Mouse (Mus musculus) ES-Bruce4 (cell line): Measurements from ENCODE around the gene Tent4b. TPM values are rescaled to one million over a fixed set of nuclear protein-coding genes. Genes with fewer than 3 reads are reported as not detected.
A peak's percentile ranks its signal among the peaks of the same experiment; 100 is the strongest.

Experiments
- H3K27ac ChIP-seq: 2 replicates; pipeline ENCODE4 v1.5.1; 2012; ENCODE audit warnings: low read length, inconsistent platforms; ENCODE audit not compliant: insufficient read depth
- H3K27me3 ChIP-seq: 2 replicates; pipeline ENCODE4 v1.6.1; 2012; ENCODE audit warnings: mild to moderate bottlenecking, low read length, inconsistent platforms; ENCODE audit not compliant: control insufficient read depth, poor library complexity, insufficient read depth, severe bottlenecking
- H3K36me3 ChIP-seq: 2 replicates; pipeline ENCODE4 v1.6.1; 2012; ENCODE audit warnings: inconsistent platforms, mild to moderate bottlenecking, low read length, moderate library complexity; ENCODE audit not compliant: control insufficient read depth, poor library complexity, insufficient read depth, severe bottlenecking
- H3K4me1 ChIP-seq: one replicate; pipeline ENCODE4 v1.8.1; 2011; ENCODE audit warnings: low read length; ENCODE audit not compliant: control insufficient read depth, insufficient read depth
- H3K4me3 ChIP-seq: 2 replicates; pipeline ENCODE4 v1.5.1; 2011; ENCODE audit warnings: low read depth, mild to moderate bottlenecking, low read length
- H3K9ac ChIP-seq: 2 replicates; pipeline ENCODE4 v1.6.1; 2012; ENCODE audit warnings: low read depth, mild to moderate bottlenecking, inconsistent platforms; ENCODE audit not compliant: poor library complexity, severe bottlenecking
- H3K9me3 ChIP-seq: replicated peaks from 2 replicates; pipeline ENCODE4 v1.6.1; 2012; ENCODE audit warnings: mild to moderate bottlenecking, low read length, inconsistent platforms; ENCODE audit not compliant: control insufficient read depth, poor library complexity, insufficient read depth, severe bottlenecking
- CTCF ChIP-seq: IDR thresholded peaks from one replicate; pipeline ENCODE4 v1.8.1; 2011; ENCODE audit warnings: low read depth, low read length
- EP300 ChIP-seq: IDR thresholded peaks from 2 replicates; pipeline ENCODE4 v1.6.1; 2011; ENCODE audit warnings: low read depth, low read length; ENCODE audit not compliant: insufficient read depth
- POLR2A ChIP-seq: IDR thresholded peaks from one replicate; pipeline ENCODE4 v1.8.1; 2011; ENCODE audit warnings: low read length; ENCODE audit not compliant: insufficient read depth
- polyA plus RNA-seq: library from polyadenylated mRNA; stranded (reverse); fragments of >200 nt; gene quantifications from 2 replicates; pipeline ENCODE4 v1.2.4, GENCODE M21; 2011; ENCODE audit warnings: low read depth; ENCODE audit not compliant: missing spikeins, insufficient read depth, insufficient read length

The Tent4b gene
- polyA plus RNA-seq, 1 experiment = 45.2 TPM

GRCm38 (mm10) chr8:88258544-88258943 lies 59.5 kb downstream of the Tent4b start:
- TF ChIP-seq POLR2A = no peak
- no peak for TF ChIP-seq CTCF
- no peak for TF ChIP-seq EP300
- peaks cover 15% of the 10 kb centered on the region for H3K36me3 ChIP-seq
- no peak overlapping the region for H3K27ac ChIP-seq
- no peak overlapping the region for H3K9ac ChIP-seq
- no peak overlapping the region for H3K4me3 ChIP-seq
- peaks cover 2% of the 10 kb centered on the region for H3K4me1 ChIP-seq
- no peaks in the 10 kb centered on the region for H3K27me3 ChIP-seq
- H3K9me3 ChIP-seq = no peaks in the 10 kb centered on the region

GRCm38 (mm10) chr8:88260466-88260980 lies 61.5 kb downstream of the Tent4b start:
- Histone ChIP-seq H3K9me3 (no peaks in the 10 kb centered on the region), H3K36me3 (0 out of 2 replicates have a peak, but pooled peaks cover 2% of the 10 kb centered on the region), H3K4me1 (peaks cover 5% of the 10 kb centered on the region), H3K27ac (no peak overlapping the region), H3K4me3 (no peak overlapping the region), H3K9ac (no peak overlapping the region), H3K27me3 (no peaks in the 10 kb centered on the region)
- TF ChIP-seq EP300 (no peak), POLR2A (no peak), CTCF (no peak)

GRCm38 (mm10) chr8:88262831-88263635 lies 64.0 kb downstream of the Tent4b start:
- Histone ChIP-seq H3K36me3 (no peaks in the 10 kb centered on the region), H3K9ac (no peak overlapping the region), H3K27me3 (no peaks in the 10 kb centered on the region), H3K27ac (0 out of 2 replicates have a peak overlapping the region, but pooled peaks have one; percentile 20), H3K4me1 (peaks cover 6% of the 10 kb centered on the region), H3K4me3 (no peak overlapping the region), H3K9me3 (no peaks in the 10 kb centered on the region)
- no peak for TF ChIP-seq EP300
- no peak for TF ChIP-seq POLR2A
- no peak for TF ChIP-seq CTCF

GRCm38 (mm10) chr8:88265511-88265910 lies 66.5 kb downstream of the Tent4b start:
- no peak overlapping the region for H3K9ac ChIP-seq
- no peaks in the 10 kb centered on the region for H3K36me3 ChIP-seq
- TF ChIP-seq EP300 = 0 out of 2 replicates have a peak, but pooled peaks have one; percentile 10
- TF ChIP-seq POLR2A = no peak
- TF ChIP-seq CTCF = no peak
- H3K27me3 ChIP-seq = no peaks in the 10 kb centered on the region
- no peak overlapping the region for H3K4me3 ChIP-seq
- H3K27ac ChIP-seq = 0 out of 2 replicates have a peak overlapping the region, but pooled peaks have one; percentile 29
- H3K4me1 ChIP-seq = peaks cover 6% of the 10 kb centered on the region
- H3K9me3 ChIP-seq = no peaks in the 10 kb centered on the region

GRCm38 (mm10) chr8:88266170-88266800 lies 67.3 kb downstream of the Tent4b start:
- H3K9me3 ChIP-seq = no peaks in the 10 kb centered on the region
- no peak overlapping the region for H3K27ac ChIP-seq
- TF ChIP-seq CTCF (peak; percentile 88), EP300 (no peak)
- H3K36me3 ChIP-seq = no peaks in the 10 kb centered on the region
- peaks cover 6% of the 10 kb centered on the region for H3K4me1 ChIP-seq
- no peak overlapping the region for H3K9ac ChIP-seq
- no peaks in the 10 kb centered on the region for H3K27me3 ChIP-seq
- H3K4me3 ChIP-seq = no peak overlapping the region
